Mouse (Mus musculus): ENCODE results near the gene St6galnac1. TPM values are rescaled to one million over a fixed set of nuclear protein-coding genes. Genes with fewer than 3 reads are reported as not detected.
"Not testable (repeated sequence)": the region's sequence is repeated elsewhere in the genome, so short reads cannot be mapped to it uniquely, and the experiment has no call there.

The St6galnac1 gene
- total RNA-seq, 2 experiments from 2014 or later: not detected

DNA sequence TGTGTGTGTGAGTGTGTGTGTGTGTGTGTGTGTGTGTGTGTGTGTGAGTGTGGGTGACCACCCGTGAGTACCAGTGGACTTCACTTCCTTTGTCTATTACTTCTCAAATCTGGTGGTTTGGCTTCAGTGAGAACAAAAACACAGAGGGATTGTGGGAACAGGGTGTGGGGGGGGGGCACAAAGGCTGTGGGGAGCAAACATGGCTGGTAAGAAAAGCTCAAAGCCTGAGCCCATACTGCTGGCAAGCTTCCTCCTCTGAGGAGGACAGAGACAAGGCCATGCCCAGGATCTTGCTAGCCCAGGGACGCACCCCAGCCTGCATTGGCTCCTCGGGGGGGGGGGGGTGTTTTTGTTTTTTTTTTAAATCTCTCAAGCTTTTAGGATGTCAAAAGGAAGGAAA, 32.2 kb upstream of the St6galnac1 start:
- no peak for DNase-seq (ENCODE audit: low spot score in 2 of 2)

DNA sequence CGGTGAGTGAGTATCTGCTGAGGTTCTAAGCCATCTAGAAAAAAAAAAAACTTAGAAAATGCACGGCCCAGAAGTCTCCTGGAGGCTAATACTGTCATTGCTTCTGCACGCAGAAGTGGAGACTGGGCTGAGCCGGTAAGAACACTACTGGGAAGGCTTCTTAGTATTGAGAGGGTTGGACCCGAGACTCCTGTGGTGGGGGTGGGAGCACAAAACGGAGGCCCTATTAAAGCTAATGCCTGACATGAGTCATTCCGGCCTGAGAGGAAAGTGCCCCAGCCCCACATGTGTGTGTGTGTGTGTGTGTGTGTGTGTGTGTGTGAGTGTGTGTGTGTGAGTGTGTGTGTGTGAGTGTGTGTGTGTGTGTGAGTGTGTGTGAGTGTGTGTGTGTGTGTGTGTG, 31.8 kb upstream of the St6galnac1 start:
- DNase-seq (ENCODE audit: low spot score in 2 of 2): no peak

DNA sequence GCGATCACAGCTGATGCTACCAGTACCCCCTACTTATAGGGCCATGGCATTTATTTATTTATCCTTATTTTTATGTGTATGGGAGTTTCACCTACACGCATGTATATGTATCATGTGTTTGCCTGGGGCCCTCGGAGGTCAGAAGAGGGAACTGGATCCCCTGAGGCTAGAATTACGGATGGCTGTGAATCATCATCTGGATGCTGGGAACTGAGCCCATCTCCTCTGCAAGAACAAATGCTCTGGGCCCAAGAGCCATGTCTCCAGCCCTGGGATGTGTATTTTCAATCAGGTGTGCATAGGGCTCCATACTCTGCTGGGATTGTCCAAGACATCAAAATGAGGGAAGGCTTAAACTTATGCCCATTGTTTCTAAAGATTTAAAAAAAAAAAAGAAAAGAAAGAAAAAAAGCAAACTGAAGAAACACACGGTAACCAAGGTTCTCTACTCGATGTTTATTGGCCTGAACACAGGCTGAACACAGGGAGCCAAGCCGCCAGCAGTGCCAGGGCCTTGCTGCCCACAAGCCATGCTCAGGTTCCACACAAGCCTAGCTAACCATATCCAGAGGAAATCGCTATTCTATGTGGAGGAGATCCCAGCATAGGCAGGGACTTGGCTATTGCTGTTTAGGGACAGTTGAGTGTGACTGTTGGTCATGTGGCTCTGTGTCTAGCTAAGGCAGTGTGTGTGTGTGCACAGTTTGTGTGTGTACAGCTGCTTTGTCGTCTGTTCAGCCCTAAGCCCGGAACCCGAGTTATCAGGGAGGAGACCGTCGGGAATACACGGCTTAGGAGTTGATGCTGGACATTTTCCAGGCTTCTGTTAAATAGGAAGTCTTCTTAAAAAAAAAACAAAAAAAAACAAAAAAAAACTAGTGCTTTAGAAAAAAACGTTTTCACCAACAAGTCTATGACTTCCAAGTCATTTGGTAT, 31.1 kb upstream of the St6galnac1 start:
- DNase-seq (ENCODE audit: low spot score in 2 of 2): no peak

DNA sequence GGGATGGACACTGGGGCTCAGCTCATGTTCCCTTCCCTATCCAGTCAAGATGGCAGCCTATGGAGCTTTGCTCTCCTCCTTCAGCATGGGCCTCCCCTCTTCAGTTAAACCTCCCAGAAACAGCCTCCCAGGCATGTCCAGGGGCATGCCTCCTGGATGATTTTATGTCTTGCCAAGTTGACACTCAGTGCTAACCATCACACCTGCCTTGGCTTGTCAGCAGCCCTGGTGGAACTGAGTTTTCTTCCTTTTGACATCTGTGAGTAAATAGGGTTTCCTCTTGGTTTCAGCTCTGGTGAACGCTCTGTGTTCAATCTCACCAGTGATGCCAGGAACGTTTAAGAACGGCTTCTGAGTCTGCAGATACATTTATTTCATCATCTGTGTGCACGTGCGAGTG, 27.4 kb upstream of the St6galnac1 start:
- DNase-seq (ENCODE audit: low spot score in 2 of 2): no peak

DNA sequence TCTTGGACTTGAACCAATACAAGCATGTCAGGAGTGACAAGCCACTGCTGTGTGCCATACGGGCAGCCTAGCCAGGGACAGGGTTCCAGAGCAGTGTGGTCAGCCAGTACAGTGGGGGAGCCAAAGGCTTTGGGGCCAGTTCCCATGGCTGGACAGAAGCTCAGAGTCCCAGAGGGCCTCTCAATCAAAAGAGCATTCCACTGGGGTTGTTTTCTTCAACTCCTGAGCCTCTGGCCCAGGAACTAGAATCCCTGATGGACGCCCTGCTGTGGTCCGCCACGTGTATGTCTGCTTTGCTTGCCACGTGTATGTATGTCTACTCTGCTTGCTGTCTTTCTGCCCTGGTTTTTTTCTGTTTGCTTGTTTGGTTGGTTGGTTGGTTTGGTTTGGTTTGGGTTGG, 25.8 kb upstream of the St6galnac1 start:
- DNase-seq (ENCODE audit: low spot score in 2 of 2): no peak

DNA sequence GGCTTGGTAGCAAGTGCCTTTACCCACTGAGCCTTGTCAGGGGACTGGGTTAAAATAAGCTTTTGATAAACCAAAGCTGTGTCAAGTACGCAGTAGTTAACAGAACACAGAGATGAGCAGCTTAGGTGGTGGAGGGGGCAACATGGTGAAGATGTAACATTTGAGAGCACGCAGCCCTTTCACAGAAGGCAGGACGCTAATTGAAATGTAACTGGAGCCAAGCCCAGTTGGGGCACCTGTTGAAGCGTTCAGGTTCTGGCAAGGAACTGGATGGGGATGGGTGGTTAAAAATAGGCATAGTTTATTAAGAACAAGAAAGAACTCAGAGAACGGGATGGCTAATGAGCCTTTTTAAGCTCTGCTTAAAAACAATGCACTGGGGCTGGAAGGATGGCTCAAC, 24.1 kb upstream of the St6galnac1 start:
- peak in 1 of 2 experiments; percentile 68 for DNase-seq (ENCODE audit: low spot score in 2 of 2)

DNA sequence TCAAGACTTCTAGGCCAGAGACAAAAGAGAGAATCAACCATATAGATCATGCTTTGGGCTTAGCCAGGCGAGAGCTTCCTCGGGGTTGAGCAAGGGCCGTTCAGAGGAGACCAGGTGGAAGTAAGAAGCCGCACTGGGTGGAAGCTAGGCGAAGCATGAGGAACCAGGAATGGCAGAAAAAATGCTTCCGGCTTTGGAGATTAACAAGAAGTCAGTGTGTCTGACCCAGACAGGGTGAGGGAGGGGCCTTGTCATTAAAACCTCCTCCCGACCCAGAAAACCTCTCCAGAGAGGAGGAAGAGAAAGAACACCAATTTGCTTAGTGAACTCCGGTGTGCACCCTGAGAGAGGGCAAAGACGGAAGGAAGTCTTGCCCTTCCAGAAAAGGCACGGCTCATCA, 8.9 kb upstream of the St6galnac1 start:
- DNase-seq (ENCODE audit: low spot score in 2 of 2): no peak

DNA sequence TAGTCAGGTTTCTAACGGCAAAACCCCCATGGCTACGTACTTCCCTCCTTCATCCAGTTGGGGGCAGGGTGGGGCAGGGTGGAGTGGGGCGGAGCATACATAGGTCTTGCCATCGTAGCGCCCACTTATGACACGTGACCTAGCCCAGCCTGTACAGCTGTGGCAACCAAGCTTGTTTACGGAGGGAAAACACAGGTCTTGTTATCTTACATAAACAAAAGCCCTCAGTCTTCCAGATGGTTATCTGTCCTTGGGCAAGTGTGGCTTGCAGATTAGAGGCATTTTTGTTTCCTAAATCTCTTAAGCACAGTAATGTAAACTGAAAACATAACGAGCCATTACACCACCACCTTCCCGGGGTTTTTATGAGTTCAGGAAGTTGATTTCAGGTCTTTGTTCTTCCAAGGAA, 7.4 kb upstream of the St6galnac1 start:
- DNase-seq (ENCODE audit: low spot score in 2 of 2): no peak

DNA sequence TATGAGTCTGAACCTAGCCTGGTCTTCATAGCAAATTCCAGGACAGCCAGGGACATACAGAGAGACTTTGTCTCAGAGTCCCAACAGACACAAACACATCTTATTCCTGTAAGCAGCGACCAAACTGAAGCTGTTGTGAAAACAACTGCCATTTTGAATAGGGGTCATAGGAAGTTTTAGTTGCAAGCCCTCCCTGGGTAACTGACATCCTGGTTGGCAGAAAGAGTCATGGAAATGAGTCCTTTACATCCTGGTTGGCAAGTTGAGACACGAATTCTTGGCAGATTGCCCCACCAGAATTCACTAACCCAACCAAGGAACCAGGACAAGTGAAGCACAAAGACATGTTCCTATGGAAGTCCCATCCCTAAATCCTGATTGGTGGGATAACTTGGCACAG, 2.1 kb downstream of the St6galnac1 start:
- DNase-seq (ENCODE audit: low spot score in 2 of 2): no peak

DNA sequence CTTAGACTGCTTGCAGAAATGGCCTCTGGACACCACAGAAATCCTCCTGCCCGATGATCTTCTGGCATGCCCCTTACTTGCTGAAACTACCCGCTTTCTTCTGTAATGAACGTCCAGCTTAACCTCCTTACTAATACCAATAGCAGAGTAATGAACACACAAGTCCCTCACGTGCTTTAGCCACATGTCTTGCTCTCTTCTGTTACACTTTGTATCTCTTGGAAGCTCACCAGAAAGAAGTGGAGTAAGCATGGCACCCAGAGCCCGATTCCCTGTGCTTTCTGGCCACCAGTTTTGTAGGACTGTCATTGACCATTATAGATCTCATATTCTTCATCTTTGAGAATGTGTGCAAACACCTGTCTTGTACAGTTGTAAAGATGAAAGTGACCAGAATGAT, 5.4 kb downstream of the St6galnac1 start:
- no peak for DNase-seq (ENCODE audit: low spot score in 2 of 2)

DNA sequence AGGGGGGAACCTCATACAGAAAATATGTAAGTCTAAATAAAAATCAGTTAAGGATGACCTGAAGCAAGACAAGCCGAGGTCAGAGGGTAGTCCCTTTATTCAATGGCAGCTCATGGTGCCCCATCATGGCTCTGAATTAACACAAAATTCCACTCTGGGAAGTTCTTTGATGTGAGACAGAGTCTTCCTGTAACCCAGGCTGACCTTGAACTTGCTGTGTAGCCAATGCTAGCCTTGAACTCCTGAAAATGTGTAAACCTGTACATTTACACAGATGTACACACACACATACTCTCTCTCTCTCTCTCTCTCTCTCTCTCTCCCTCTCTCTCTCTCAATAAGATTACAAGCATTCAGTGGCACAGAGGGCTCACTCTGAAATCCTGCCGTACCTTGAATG, 10.4 kb downstream of the St6galnac1 start:
- no peak for DNase-seq (ENCODE audit: low spot score in 2 of 2)

DNA sequence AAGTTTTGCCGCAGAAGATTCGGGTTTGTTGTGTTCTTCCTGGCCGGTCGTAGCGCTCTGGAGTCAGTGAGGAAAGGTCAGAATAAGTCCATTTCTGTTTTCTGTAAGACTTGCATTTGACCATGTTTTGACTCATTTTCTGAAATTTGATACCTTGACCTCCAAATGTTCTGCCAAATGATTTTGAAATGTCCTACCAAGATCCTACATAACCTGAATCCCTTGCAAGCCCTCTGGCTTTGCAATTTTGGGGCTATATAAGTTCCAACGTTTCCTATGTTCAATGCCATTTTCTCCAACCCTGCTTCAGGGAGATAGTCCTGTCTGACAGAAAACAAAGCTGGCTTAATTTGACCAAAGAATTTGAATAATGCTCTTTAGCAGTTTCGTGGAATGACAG, 11.0 kb downstream of the St6galnac1 start:
- DNase-seq (ENCODE audit: low spot score in 2 of 2): no peak

DNA sequence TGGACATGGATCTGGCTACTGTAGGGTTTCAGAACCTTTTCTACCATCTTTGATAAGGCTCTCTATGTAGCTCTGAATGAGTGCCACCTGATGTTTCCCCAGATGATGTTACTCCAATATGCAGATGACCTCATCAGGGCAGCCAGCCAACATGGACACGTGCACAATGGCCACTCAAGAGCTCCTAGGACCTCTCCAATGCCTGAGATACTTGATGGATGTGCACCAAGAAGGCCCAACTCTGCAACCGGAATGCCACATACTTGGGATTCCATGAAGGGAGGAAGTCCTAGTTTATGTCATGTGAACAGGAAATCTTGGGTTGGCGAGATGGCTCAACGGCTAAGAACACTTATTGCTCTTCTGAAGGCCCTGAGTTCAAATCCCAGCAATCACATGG, 20.1 kb downstream of the St6galnac1 start:
- no peak for DNase-seq (ENCODE audit: low spot score in 2 of 2)

DNA sequence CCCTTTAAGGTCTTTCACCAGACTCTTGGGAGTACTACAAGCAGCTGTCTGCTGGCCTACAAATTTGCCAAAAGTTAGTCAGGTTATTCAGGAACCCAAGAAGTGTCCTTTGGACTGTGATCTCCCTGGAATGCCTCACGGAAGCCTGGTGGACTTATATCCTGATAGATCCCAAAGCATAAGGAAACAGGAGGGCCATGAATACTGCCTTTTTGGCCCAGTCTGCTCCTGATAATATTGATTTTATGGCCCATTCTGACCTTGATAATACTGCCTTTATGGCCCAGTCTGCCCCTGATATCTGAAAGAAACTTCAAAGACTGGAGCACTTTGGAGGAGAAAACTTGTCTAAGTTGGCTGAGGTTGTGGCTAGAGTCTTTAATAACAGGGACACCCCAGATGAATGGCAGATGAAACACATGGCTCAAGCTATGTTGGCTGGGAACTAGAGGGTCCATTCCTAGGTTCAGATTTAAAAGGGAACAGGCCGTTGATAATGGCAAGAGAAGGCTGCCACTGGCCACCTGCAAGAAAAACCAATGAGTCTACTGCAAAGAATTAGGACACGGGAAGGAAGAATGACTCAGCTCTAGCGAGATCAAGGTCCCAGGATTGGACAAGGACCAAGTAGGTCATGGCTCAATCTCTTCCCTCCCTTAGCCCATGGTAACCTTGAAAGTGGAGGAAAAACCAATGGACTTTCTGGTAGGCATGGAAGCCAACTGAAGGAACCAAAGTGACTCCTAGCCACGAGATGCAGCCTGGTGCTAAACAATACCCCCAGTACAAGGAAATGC, 21.4 kb downstream of the St6galnac1 start:
- DNase-seq (ENCODE audit: low spot score in 2 of 2): no peak

DNA sequence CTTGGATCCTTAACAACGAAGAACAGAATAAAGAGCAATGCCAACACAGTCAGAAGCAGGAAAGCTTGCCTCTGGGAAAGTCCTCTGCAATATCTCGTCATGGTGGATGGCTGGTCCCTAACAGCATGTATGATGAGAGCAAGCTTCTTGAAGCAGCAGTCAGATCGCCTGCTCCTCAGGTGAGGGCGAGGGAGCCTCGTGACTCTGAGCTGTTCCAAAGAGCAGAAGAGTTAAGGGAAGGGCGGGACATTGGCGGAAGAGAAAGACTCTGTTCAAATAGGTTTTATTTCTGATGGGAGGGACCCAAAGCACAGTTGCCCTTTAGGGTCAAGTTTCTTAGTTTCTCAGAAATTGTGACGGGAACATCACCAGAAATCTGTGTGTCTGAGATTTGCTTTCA, 25.6 kb downstream of the St6galnac1 start:
- no peak for DNase-seq (ENCODE audit: low spot score in 2 of 2)

DNA sequence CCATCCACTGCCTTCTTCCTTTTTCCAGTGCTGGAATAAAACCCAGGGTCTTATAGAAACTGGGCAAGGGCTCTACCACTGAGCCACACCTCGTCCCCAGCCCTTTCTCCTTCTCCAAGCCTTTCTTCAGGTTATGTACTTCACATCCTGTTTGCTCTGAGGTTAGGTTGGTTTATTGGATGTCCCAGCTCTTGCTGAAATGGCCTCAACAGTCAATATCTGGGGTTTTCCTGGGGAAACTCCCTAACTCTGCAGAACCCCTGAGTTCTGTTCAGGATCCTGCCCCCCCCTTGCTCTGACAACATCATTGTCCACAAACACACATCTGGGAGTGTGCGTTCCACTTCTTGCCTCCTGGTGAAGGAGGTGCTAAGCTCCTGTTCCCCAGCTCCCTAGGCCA, 26.6 kb downstream of the St6galnac1 start:
- not testable (repeated sequence) for DNase-seq (ENCODE audit: low spot score in 2 of 2)

DNA sequence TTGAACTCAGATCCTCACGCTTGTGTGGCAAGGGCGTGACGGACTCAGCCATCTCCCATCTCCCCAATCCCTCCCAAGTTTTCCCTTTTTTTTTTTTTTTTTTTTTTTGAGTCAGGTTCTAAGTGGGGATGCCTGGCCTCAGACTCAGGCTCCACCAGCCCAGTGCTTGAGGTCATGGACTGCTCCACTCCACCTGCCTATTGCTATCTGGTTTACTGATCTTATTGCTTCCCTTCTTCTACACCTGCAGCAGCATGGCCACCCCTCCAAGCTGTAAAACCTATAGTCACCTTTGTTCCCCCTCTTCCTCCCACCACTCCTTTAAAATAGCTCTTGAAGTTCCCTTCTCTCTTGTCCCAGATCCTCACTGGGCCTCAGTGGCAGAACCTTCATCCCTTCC, 28.5 kb downstream of the St6galnac1 start:
- not testable (repeated sequence) for DNase-seq (ENCODE audit: low spot score in 2 of 2)

DNA sequence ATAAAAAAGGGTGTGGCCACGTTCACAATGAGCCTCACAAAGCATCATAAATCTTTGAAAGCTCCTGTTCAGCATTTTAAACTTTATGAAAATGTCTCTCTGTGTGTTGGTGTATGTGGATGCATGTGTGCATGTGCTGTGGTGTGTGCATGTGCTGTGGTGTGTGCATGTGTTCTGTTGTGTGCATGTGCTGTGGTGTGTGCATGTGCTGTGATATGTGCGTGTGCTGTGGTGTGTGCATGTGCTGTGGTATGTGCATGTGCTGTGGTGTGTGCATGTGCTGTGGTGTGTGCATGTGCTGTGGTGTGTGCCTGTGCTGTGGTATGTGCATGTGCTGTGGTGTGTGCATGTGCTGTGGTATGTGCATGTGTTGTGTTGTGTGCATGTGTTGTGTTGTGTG, 29.9 kb downstream of the St6galnac1 start:
- DNase-seq (ENCODE audit: low spot score in 2 of 2): not testable (repeated sequence)

DNA sequence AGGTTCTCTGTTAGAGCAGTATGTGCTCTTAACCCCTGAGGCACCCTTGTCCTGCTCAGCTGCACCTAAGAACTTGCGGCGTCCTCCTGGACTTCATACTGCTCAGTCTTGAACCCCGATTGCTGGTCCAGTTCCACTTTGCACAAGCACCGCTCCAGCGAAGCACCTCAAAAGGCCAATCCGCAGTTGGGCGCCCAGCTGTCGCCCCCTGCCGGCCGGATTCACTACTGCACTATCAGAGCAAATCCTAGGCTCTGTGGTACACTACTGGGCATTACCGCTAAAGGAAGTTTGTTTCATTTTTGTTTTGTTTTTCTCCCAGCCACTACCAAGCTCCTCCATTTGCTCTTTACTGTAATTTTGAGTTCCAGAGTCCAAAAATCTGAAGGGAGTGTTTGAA, 36.9 kb downstream of the St6galnac1 start:
- DNase-seq (ENCODE audit: low spot score in 2 of 2): no peak

DNA sequence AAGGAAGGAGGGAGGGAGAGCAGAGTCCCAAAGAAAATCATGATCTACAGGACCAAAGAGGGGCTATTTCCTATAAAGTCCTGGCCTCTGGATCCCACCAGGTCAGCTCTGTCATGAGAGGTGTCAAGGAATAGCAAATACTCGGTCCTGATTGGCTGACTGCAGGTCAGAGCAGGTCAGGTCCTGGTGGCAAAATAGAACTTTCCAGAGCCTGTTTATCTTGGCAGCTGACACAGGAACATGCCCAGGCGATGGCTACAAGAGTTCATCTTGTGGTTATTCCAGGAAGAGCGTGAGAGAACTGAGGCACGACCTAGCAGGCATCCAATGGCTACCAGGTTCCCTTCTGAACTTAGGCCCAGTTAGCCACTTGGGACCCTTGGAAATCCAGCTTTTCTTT, 42.8 kb downstream of the St6galnac1 start:
- DNase-seq (ENCODE audit: low spot score in 2 of 2): no peak

DNA sequence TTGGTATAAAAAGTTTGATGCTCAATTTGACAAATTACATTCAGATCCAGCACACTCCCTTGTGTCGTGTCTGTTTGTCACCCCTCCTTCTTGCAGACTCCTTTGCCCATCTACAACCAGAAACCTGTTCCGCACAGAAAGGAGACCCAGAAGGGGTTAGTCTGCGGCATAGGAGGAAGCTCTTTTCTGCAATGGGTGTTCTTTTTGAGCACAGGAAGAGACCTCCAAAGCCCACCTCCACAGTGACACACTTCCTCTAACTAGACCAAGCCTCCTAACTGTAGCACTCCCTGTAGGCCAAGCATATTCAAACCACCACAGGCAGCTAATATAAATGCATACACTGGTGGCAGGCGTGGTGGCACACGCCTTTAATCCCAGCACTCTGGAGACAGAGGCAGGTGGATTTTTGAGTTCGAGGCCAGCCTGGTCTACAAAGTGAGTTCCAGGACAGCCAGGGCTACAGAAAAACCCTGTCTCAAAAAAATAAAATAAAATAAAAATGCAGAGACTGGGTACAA, 44.2 kb downstream of the St6galnac1 start:
- DNase-seq (ENCODE audit: low spot score in 2 of 2): not testable (repeated sequence)
